ENCODE assay signal across 19 mouse cellular contexts in the genomic region with DNA sequence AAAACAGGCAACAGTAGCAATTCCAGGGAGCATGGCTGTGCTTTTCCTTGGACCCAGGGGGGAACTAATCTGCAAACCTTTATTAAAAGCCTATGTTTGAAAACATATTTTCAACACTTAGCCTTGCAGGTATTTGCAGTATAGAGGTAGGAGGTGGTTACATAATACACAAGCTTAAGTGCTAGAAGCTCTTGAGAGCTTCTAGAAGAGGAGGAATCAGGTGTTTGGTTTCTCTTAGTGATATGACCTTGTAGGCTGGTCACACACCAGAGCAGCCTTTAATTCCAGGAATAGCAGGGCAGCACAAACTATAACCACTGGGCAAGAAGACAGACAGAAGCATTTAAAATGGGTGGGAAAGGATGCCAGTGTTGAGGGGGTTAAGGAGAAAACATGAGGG.
A peak's percentile ranks its signal among the peaks of the same experiment; 100 is the strongest.
DNase-seq lines count a peak whose midpoint lies in the region; ATAC-seq and TF ChIP-seq lines count a peak whose summit lies in the region.
"Had no signal": no experiment of that assay in that cellular context is flagged by ENCODE, and none has a peak within 500 bp of the region (broad histone marks: within the 10 kb centered on the region; RNA-seq: fewer than 3 reads in every experiment).

No protein-coding gene starts in this region.

- H3K27ac ChIP-seq in lung, embryonic 16.5 days (ENCODE audit: low read length): no peak overlapping the region
- H3K27ac ChIP-seq in lung, postnatal 0 days (ENCODE audit: low read length): no peak overlapping the region

- H3K9ac ChIP-seq in lung, embryonic 16.5 days (ENCODE audit: low read length): no peak overlapping the region
- no peak overlapping the region for H3K9ac ChIP-seq in lung, postnatal 0 days (replicated peaks; ENCODE audit: low read depth)

- no peaks in the 10 kb centered on the region for H3K36me3 ChIP-seq in lung, embryonic 16.5 days (ENCODE audit: control insufficient read depth, insufficient read depth, low read length)
- H3K36me3 ChIP-seq in lung, postnatal 0 days (ENCODE audit: insufficient read depth, low read length): no peaks in the 10 kb centered on the region
- H3K36me3 ChIP-seq: G1E had no signal

- ATAC-seq in lung, embryonic 16.5 days (ENCODE audit: low read depth): peak; percentile 43; the same call in 1 of the 2 replicates
- peak; percentile 87 for ATAC-seq in lung, postnatal 0 days
- ATAC-seq: activated CD4-positive, CD25-positive, alpha-beta regulatory T cell, adult 4 months; CD4-positive, CD25-positive, alpha-beta regulatory T cell, adult 4 months; Patski had no signal

- H3K4me1 ChIP-seq in lung, embryonic 16.5 days (replicated peaks; ENCODE audit: control insufficient read depth, insufficient read depth, low read length): no peaks in the 10 kb centered on the region
- no peaks in the 10 kb centered on the region for H3K4me1 ChIP-seq in lung, postnatal 0 days (ENCODE audit: insufficient read depth, low read depth, low read length)
- no peaks in the 10 kb centered on the region for H3K4me1 ChIP-seq in lung, adult 2 months (ENCODE audit: control insufficient read depth, insufficient read depth, low read length)

- DNase-seq in lung, postnatal 14 days: no peak
- DNase-seq in lung, postnatal 0 days (ENCODE audit: low spot score): peak; percentile 72
- no peak for DNase-seq in lung, adult 2 months
- DNase-seq: adrenal gland, adult 2 months; adrenal gland, adult 8-10 months; adrenal gland, postnatal 10 days; adrenal gland, postnatal 14 days; adrenal gland, postnatal 25 days; adrenal gland, postnatal 36 days; B cell, adult 2 months; cerebellum, adult 11 months; cerebellum, adult 11-12 months; cerebellum, adult 18-20 months had no signal

- no peak for TF ChIP-seq POLR2A in lung, adult 2 months (IDR thresholded peaks at IDR 0.05; ENCODE audit: borderline replicate concordance, extremely low read depth, low read depth, low read length)

- no peak overlapping the region for H3K4me3 ChIP-seq in lung, embryonic 16.5 days (ENCODE audit: low read length)
- no peak overlapping the region for H3K4me3 ChIP-seq in lung, postnatal 0 days (ENCODE audit: low read depth, low read length)
- H3K4me3 ChIP-seq in lung, adult 2 months (replicated peaks; ENCODE audit: extremely low read depth, low read depth, low read length): no peak overlapping the region

- H3K4me2 ChIP-seq in lung, embryonic 16.5 days (ENCODE audit: low read depth, low read length): no peak overlapping the region
- H3K4me2 ChIP-seq in lung, postnatal 0 days (replicated peaks; ENCODE audit: low read depth, low read length): no peak overlapping the region

- 0 out of 2 replicates have a peak, but pooled peaks have one; percentile 28 for TF ChIP-seq EP300 in lung, postnatal 0 days (IDR thresholded peaks at IDR 0.05)

- TF ChIP-seq CTCF in lung, postnatal 0 days (IDR thresholded peaks at IDR 0.05): no peak
- no peak for TF ChIP-seq CTCF in lung, adult 2 months (IDR thresholded peaks at IDR 0.05; ENCODE audit: insufficient read depth, low read length)

- H3K9me3 ChIP-seq in lung, embryonic 16.5 days (ENCODE audit: control insufficient read depth, low read length): no peaks in the 10 kb centered on the region
- no peaks in the 10 kb centered on the region for H3K9me3 ChIP-seq in lung, postnatal 0 days (ENCODE audit: low read length)
- H3K9me3 ChIP-seq: G1E had no signal

- H3K27me3 ChIP-seq in lung, embryonic 16.5 days (ENCODE audit: control insufficient read depth, insufficient read depth, low read depth, low read length): no peaks in the 10 kb centered on the region
- no peaks in the 10 kb centered on the region for H3K27me3 ChIP-seq in lung, postnatal 0 days (replicated peaks; ENCODE audit: insufficient read depth, low read length)
- H3K27me3 ChIP-seq: CH12.LX, Patski had no signal
